Mouse (Mus musculus): ENCODE data around the gene Sept10.
A peak's percentile ranks its signal among the peaks of the same experiment; 100 is the strongest.

Sept10 gene

GRCm38 (mm10) chr10:59221473-59222270 lies at the start of gene Sept10, which contains the start of gene Sowahc:
Sept10 (minus strand) TSS chr10:59221847.
Sowahc (plus strand) TSS chr10:59221953.
- DNase-seq (ENCODE audit: low spot score in 2 of 2): peak; percentile 96

- DNase-seq (ENCODE audit: low spot score in 2 of 2): no peak
Measured at GRCm38 (mm10) chr10:59268754-59269153, 47.1 kb upstream of the Sept10 start.

- DNase-seq (ENCODE audit: low spot score in 2 of 2): no peak
Measured at GRCm38 (mm10) chr10:59268109-59268508, 46.5 kb upstream of the Sept10 start.

- DNase-seq (ENCODE audit: low spot score in 2 of 2): no peak
Measured at GRCm38 (mm10) chr10:59267275-59267674, 45.6 kb upstream of the Sept10 start.

GRCm38 (mm10) chr10:59266097-59266496 lies 44.5 kb upstream of the Sept10 start:
- DNase-seq (ENCODE audit: low spot score in 2 of 2): no peak

GRCm38 (mm10) chr10:59265674-59266073 lies 44.0 kb upstream of the Sept10 start:
- no peak for DNase-seq (ENCODE audit: low spot score in 2 of 2)

- DNase-seq (ENCODE audit: low spot score in 2 of 2): no peak
Measured at GRCm38 (mm10) chr10:59265067-59265466, 43.4 kb upstream of the Sept10 start.

GRCm38 (mm10) chr10:59262979-59263378 lies 41.3 kb upstream of the Sept10 start:
- DNase-seq (ENCODE audit: low spot score in 2 of 2): no peak

- DNase-seq (ENCODE audit: low spot score in 2 of 2): no peak
Measured at GRCm38 (mm10) chr10:59262021-59262420, 40.4 kb upstream of the Sept10 start.

- no peak for DNase-seq (ENCODE audit: low spot score in 2 of 2)
Measured at GRCm38 (mm10) chr10:59261603-59262002, 40.0 kb upstream of the Sept10 start.

GRCm38 (mm10) chr10:59259572-59259971 lies 37.9 kb upstream of the Sept10 start:
- peak in 1 of 2 experiments; percentile 11 for DNase-seq (ENCODE audit: low spot score in 2 of 2)

GRCm38 (mm10) chr10:59256533-59256932 lies 34.9 kb upstream of the Sept10 start:
- no peak for DNase-seq (ENCODE audit: low spot score in 2 of 2)

GRCm38 (mm10) chr10:59253541-59254079 lies 32.0 kb upstream of the Sept10 start:
- no peak for DNase-seq (ENCODE audit: low spot score in 2 of 2)

GRCm38 (mm10) chr10:59252396-59252795 lies 30.7 kb upstream of the Sept10 start:
- no peak for DNase-seq (ENCODE audit: low spot score in 2 of 2)

- DNase-seq (ENCODE audit: low spot score in 2 of 2): no peak
Measured at GRCm38 (mm10) chr10:59251980-59252379, 30.3 kb upstream of the Sept10 start.

GRCm38 (mm10) chr10:59250679-59251078 lies 29.0 kb upstream of the Sept10 start:
- no peak for DNase-seq (ENCODE audit: low spot score in 2 of 2)

GRCm38 (mm10) chr10:59249531-59249930 lies 27.9 kb upstream of the Sept10 start:
- no peak for DNase-seq (ENCODE audit: low spot score in 2 of 2)

GRCm38 (mm10) chr10:59241141-59241541 lies 19.5 kb upstream of the Sept10 start:
- DNase-seq (ENCODE audit: low spot score in 2 of 2): peak in 1 of 2 experiments; percentile 13

- DNase-seq (ENCODE audit: low spot score in 2 of 2): no peak
Measured at GRCm38 (mm10) chr10:59237757-59238156, 16.1 kb upstream of the Sept10 start.

GRCm38 (mm10) chr10:59236486-59236885 lies 14.8 kb upstream of the Sept10 start:
- DNase-seq (ENCODE audit: low spot score in 2 of 2): no peak

- DNase-seq (ENCODE audit: low spot score in 2 of 2): no peak
Measured at GRCm38 (mm10) chr10:59235847-59236246, 14.2 kb upstream of the Sept10 start.

- DNase-seq (ENCODE audit: low spot score in 2 of 2): no peak
Measured at GRCm38 (mm10) chr10:59235227-59235626, 13.6 kb upstream of the Sept10 start.

GRCm38 (mm10) chr10:59229205-59229820 lies 7.7 kb upstream of the Sept10 start:
- no peak for DNase-seq (ENCODE audit: low spot score in 2 of 2)
